Mouse (Mus musculus) C2C12 (cell line): ENCODE data around the gene Pfkp.

Experiments
- CTCF ChIP-seq: IDR thresholded peaks from one replicate; pipeline ENCODE4 v1.5.1; 2011; ENCODE audit not compliant: control insufficient read depth, insufficient read depth, insufficient read length
- MYOD1 ChIP-seq: IDR thresholded peaks from one replicate; pipeline ENCODE4 v1.6.1; 2011; ENCODE audit warnings: low read depth; ENCODE audit not compliant: control insufficient read depth, insufficient read length
- MYOG ChIP-seq: IDR thresholded peaks from one replicate; pipeline ENCODE4 v1.6.1; 2011; ENCODE audit not compliant: control insufficient read depth, insufficient read length; ENCODE audit errors: extremely low read depth
- USF1 ChIP-seq: IDR thresholded peaks from one replicate; pipeline ENCODE4 v1.6.1; 2011; ENCODE audit warnings: low read depth, mild to moderate bottlenecking, control low read depth, moderate library complexity

GRCm38 (mm10) chr13:6535287-6535932 lies 113.2 kb downstream of the Pfkp start:
- no peak for TF ChIP-seq MYOG
- TF ChIP-seq CTCF, result no peak
- no peak for TF ChIP-seq MYOD1
- TF ChIP-seq USF1, result no peak
